14 mouse cellular contexts compared by ENCODE assay signal in genomic region chr11:120356319-120356840, GRCm38 (mm10). TPM values are rescaled to one million over a fixed set of nuclear protein-coding genes. Genes with fewer than 3 reads are reported as not detected.
DNase-seq lines count a peak whose midpoint lies in the region; ATAC-seq and TF ChIP-seq lines count a peak whose summit lies in the region.
"Had no signal": no experiment of that assay in that cellular context is flagged by ENCODE, and none has a peak within 500 bp of the region (broad histone marks: within the 10 kb centered on the region; RNA-seq: fewer than 3 reads in every experiment).

No protein-coding gene starts in this region.

- DNase-seq in gastrocnemius, postnatal 14 days = peak; percentile 10
- no peak for DNase-seq in gastrocnemius, adult 18-20 months (ENCODE audit: low spot score)
- DNase-seq in liver, embryonic 13.5 days = no peak
- no peak for DNase-seq in liver
- DNase-seq in ES-CJ7 (ENCODE audit: low read depth, low spot score) = peak; percentile 62
- DNase-seq in frontal cortex, postnatal 10 days (ENCODE audit: low spot score in 2 of 2) = no peak
- DNase-seq in frontal cortex, postnatal 14 days (ENCODE audit: low spot score in 2 of 2) = no peak
- DNase-seq: B cell, adult 2 months had no signal

- H3K4me1 ChIP-seq in liver, embryonic 13.5 days (replicated peaks) = peaks cover 71% of the 10 kb centered on the region
- H3K4me1 ChIP-seq in intestine, postnatal 0 days (replicated peaks; ENCODE audit: control insufficient read depth, insufficient read depth, low read length) = no peaks in the 10 kb centered on the region; the same call in 1 of the 2 replicates

- peak; percentile 50 for TF ChIP-seq CTCF in intestine, postnatal 0 days (IDR thresholded peaks at IDR 0.05; ENCODE audit: low read depth)

- peaks cover 9% of the 10 kb centered on the region; the same call in 1 of the 2 replicates for H3K27me3 ChIP-seq in liver, embryonic 13.5 days
- no peaks in the 10 kb centered on the region for H3K27me3 ChIP-seq in intestine, postnatal 0 days (replicated peaks; ENCODE audit: control insufficient read depth, insufficient read depth, low read length)

- no peaks in the 10 kb centered on the region for H3K36me3 ChIP-seq in liver, embryonic 13.5 days
- H3K36me3 ChIP-seq in intestine, postnatal 0 days (ENCODE audit: control insufficient read depth, insufficient read depth) = no peaks in the 10 kb centered on the region

- no peak overlapping the region for H3K4me3 ChIP-seq in liver, embryonic 13.5 days (replicated peaks)
- H3K4me3 ChIP-seq in intestine, postnatal 0 days (ENCODE audit: low read depth, low read length) = no peak overlapping the region

- intact Hi-C loops in gastrocnemius, postnatal 14 days (cut with DNase I; ENCODE audit: low total_unique reads) = no loop called here

- H3K9me3 ChIP-seq in liver, embryonic 13.5 days (replicated peaks) = no peaks in the 10 kb centered on the region
- H3K9me3 ChIP-seq in intestine, postnatal 0 days (ENCODE audit: control insufficient read depth) = no peaks in the 10 kb centered on the region

- ATAC-seq in liver, embryonic 13.5 days (ENCODE audit: low read depth) = no peak
- no peak for ATAC-seq in intestine, postnatal 0 days
- ATAC-seq: inflammation-experienced regulatory T-cells, adult 6 months had no signal

- H3K27ac ChIP-seq in liver, embryonic 13.5 days = peak overlapping the region; percentile 93
- no peak overlapping the region for H3K27ac ChIP-seq in intestine, postnatal 0 days (ENCODE audit: low read depth, low read length)

- no peak overlapping the region for H3K4me2 ChIP-seq in liver, embryonic 13.5 days
- no peak overlapping the region for H3K4me2 ChIP-seq in intestine, postnatal 0 days (replicated peaks; ENCODE audit: low read depth)

- H3K9ac ChIP-seq in liver, embryonic 13.5 days = no peak overlapping the region
- no peak overlapping the region for H3K9ac ChIP-seq in intestine, postnatal 0 days (ENCODE audit: low read depth, low read length)

- 81% methylated on average over 15 of the region's 15 CpGs for WGBS in liver, embryonic 13.5 days (ENCODE audit: insufficient replicate concordance)
- WGBS in intestine, postnatal 0 days = 83% methylated on average over 15 of the region's 15 CpGs

RNA-seq across cellular contexts. Expression of gene Fscn2, which starts 5.0 kb away (rescaled TPM):
- under 1 TPM; 0.16 to 0.39 TPM for total RNA-seq in gastrocnemius, postnatal 14 days (2021)
- total RNA-seq in gastrocnemius, adult 18-20 months (2021) = under 1 TPM; 0.39 to 0.52 TPM
- polyA plus RNA-seq in liver, embryonic 13.5 days (2015; fragmentation: Nextera tagmentation; extraction: Ambion mirVana) = not detected in 2 replicates
- polyA plus RNA-seq in intestine, postnatal 0 days (2015; fragmentation: Nextera tagmentation; extraction: Ambion mirVana) = 0.14 and 0.16 TPM in 2 replicates
- total RNA-seq: left cerebral cortex, postnatal 10 days; megakaryocyte-erythroid progenitor cell, adult 5-6 weeks had no signal
- polyA plus RNA-seq: large intestine, adult 2 months; spleen, adult 2 months had no signal

RNA-seq across cellular contexts. Expression of gene Actg1, which starts 8.0 kb away (rescaled TPM):
- total RNA-seq in gastrocnemius, postnatal 14 days (2021) = 100 to 1,000 TPM; 308 to 391 TPM
- 100 to 1,000 TPM; 158 to 253 TPM for total RNA-seq in gastrocnemius, adult 18-20 months (2021)
- polyA plus RNA-seq in liver, embryonic 13.5 days (2015; fragmentation: Nextera tagmentation; extraction: Ambion mirVana) = 712 and 750 TPM in 2 replicates
- 1,513 and 1,605 TPM in 2 replicates for polyA plus RNA-seq in intestine, postnatal 0 days (2015; fragmentation: Nextera tagmentation; extraction: Ambion mirVana)

RNA-seq across cellular contexts. Expression of gene Faap100, which starts 22.2 kb away (rescaled TPM):
- 10 to 100 TPM; 11.2 to 16.0 TPM for total RNA-seq in gastrocnemius, postnatal 14 days (2021)
- 10 to 100 TPM in 1 of 2 experiments, 1 to 10 TPM in 1; 8.3 to 19.3 TPM for total RNA-seq in gastrocnemius, adult 18-20 months (2021)
- polyA plus RNA-seq in liver, embryonic 13.5 days (2015; fragmentation: Nextera tagmentation; extraction: Ambion mirVana) = 7.8 and 8.7 TPM in 2 replicates
- polyA plus RNA-seq in intestine, postnatal 0 days (2015; fragmentation: Nextera tagmentation; extraction: Ambion mirVana) = 9.7 and 11.7 TPM in 2 replicates

Comparison
In these comparisons a context has a peak if more than half of its experiments do, and no peak if none do; other contexts are left out.
1. DNase-seq: peak in gastrocnemius, postnatal 14 days (single experiment) and ES-CJ7 (single experiment); none in gastrocnemius, adult 18-20 months (single experiment), liver, embryonic 13.5 days (single experiment), liver (single experiment), frontal cortex, postnatal 10 days (0 of 2) and frontal cortex, postnatal 14 days (0 of 2).